Mouse (Mus musculus) CH12.LX (cell line): ENCODE results near the gene Lrrc28.

Experiments
- BHLHE40 ChIP-seq: IDR thresholded peaks from 2 replicates; pipeline ENCODE4 v1.6.1; 2011; ENCODE audit warnings: mild to moderate bottlenecking, low read depth, low read length, improper control_type of control experiment
- CTCF ChIP-seq, 2 experiments: IDR thresholded peaks in 1 of 2; conservative IDR thresholded peaks in 1 of 2; 2 replicates each; pipeline ENCODE4 v1.5.1; 2011 to 2012; ENCODE audit warnings: low read depth in 2 of 2, low read length in 2 of 2, improper control_type of control experiment in 1 of 2, inconsistent platforms in 1 of 2, mild to moderate bottlenecking in 1 of 2, moderate library complexity in 1 of 2
- E2F4 ChIP-seq: IDR thresholded peaks from 2 replicates; pipeline ENCODE4 v1.6.1; 2011; ENCODE audit warnings: low read depth, low read length, improper control_type of control experiment; ENCODE audit not compliant: insufficient replicate concordance
- EP300 ChIP-seq: IDR thresholded peaks from 2 replicates; pipeline ENCODE4 v1.6.1; 2011; ENCODE audit warnings: low read length, improper control_type of control experiment
- HCFC1 ChIP-seq: IDR thresholded peaks from 2 replicates; pipeline ENCODE4 v1.6.1; 2012; ENCODE audit warnings: low read depth, mild to moderate bottlenecking, inconsistent platforms, low read length, improper control_type of control experiment
- JUND ChIP-seq: conservative IDR thresholded peaks from 2 replicates; pipeline ENCODE4 v1.6.1; 2011; ENCODE audit warnings: low read depth, low read length, improper control_type of control experiment
- MAX ChIP-seq: IDR thresholded peaks from 2 replicates; pipeline ENCODE4 v1.6.1; 2011; ENCODE audit warnings: low read length, improper control_type of control experiment
- POLR2A ChIP-seq: IDR thresholded peaks from 2 replicates; pipeline ENCODE4 v1.6.1; 2011; ENCODE audit warnings: low read depth, mild to moderate bottlenecking, improper control_type of control experiment, low read length
- POLR2AphosphoS2 ChIP-seq: IDR thresholded peaks from 2 replicates; pipeline ENCODE4 v1.6.1; 2011; ENCODE audit warnings: low read depth, low read length, improper control_type of control experiment
- RCOR1 ChIP-seq: conservative IDR thresholded peaks from 2 replicates; pipeline ENCODE4 v1.6.1; 2012; ENCODE audit warnings: low read depth, mild to moderate bottlenecking, inconsistent platforms, low read length, improper control_type of control experiment
- SIN3A ChIP-seq: IDR thresholded peaks from 2 replicates; pipeline ENCODE4 v1.6.1; 2012; ENCODE audit warnings: low read length, improper control_type of control experiment, inconsistent platforms
- TCF12 ChIP-seq: IDR thresholded peaks from 2 replicates; pipeline ENCODE4 v1.6.1; 2014; ENCODE audit warnings: low read depth, mild to moderate bottlenecking, inconsistent platforms, low read length, improper control_type of control experiment
- ZC3H11A ChIP-seq: IDR thresholded peaks from 2 replicates; pipeline ENCODE4 v1.6.1; 2012; ENCODE audit warnings: low read depth, mild to moderate bottlenecking, inconsistent platforms, low read length, improper control_type of control experiment

GRCm38 (mm10) chr7:67592670-67593069 is 52.4 kb downstream of the Lrrc28 start:
- no peak for TF ChIP-seq CTCF (conservative IDR thresholded peaks at IDR 0.05 in 1 of 2, IDR thresholded peaks at IDR 0.05 in 1 of 2; ENCODE audit: low read depth in 2 of 2, low read length in 2 of 2)
- TF ChIP-seq BHLHE40 = no peak
- TF ChIP-seq ZC3H11A = no peak
- no peak for TF ChIP-seq SIN3A
- no peak for TF ChIP-seq JUND
- no peak for TF ChIP-seq MAX
- no peak for TF ChIP-seq E2F4
- TF ChIP-seq EP300 = no peak
- TF ChIP-seq HCFC1 = no peak
- no peak for TF ChIP-seq RCOR1
- TF ChIP-seq POLR2AphosphoS2 = no peak
- TF ChIP-seq POLR2A = no peak
- no peak for TF ChIP-seq TCF12
